9 mouse cellular contexts compared by ENCODE assay signal in the genomic region with DNA sequence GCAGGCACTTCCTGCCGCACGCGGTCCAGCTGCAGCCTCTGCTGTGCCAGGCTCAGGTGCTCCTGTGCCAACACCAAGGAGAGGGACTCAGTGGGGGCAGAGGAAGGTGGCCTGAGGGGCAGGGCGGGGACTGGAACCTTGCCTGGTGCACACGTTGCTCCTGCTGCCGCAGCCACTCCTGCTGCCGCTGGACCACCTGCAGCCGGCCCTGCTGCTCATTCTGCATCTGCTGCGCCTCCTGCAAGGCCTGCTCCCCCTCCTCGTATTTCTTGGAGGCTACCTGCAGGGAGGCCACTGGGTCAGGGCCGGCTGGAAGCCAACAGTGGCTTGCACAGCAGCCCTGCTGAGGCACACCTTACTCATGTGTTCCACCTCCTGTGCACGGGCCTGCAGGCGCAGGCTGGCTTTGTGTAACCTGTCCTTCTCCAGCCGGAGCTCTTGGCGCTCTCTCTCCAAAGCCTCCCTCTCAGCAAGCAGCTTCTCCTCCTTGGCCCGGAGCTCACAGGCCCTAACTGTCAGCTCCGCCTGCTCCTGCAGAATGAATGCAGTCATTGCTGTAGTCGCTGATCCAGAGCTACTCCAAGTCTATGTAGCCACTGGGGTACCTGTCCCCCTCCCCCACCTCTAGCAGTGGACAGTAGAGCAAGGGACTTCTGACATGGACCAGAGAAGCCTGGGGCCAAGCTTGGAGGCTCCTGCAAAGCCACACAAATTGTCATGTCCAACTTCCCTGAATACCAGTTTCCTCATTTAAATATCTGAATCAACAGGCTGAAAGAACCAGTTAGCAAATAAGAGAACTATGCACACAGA. TPM values are rescaled to one million over a fixed set of nuclear protein-coding genes. Genes with fewer than 3 reads are reported as not detected.
A peak's percentile ranks its signal among the peaks of the same experiment; 100 is the strongest.
DNase-seq lines count a peak whose midpoint lies in the region; ATAC-seq and TF ChIP-seq lines count a peak whose summit lies in the region.
"Had no signal": no experiment of that assay in that cellular context is flagged by ENCODE, and none has a peak within 500 bp of the region (broad histone marks: within the 10 kb centered on the region; RNA-seq: fewer than 3 reads in every experiment).

No protein-coding gene starts in this region.

- no peaks in the 10 kb centered on the region for H3K27me3 ChIP-seq in hindbrain, embryonic 15.5 days
- no peaks in the 10 kb centered on the region for H3K27me3 ChIP-seq in hindbrain, embryonic 11.5 days (ENCODE audit: control insufficient read depth, insufficient read depth, low read length)
- no peaks in the 10 kb centered on the region for H3K27me3 ChIP-seq in ES-Bruce4 (ENCODE audit: control insufficient read depth, insufficient read depth, low read length, poor library complexity, severe bottlenecking)
- no peaks in the 10 kb centered on the region for H3K27me3 ChIP-seq in liver, embryonic 11.5 days (replicated peaks; ENCODE audit: control insufficient read depth, insufficient read depth, low read length)

- peak overlapping the region; percentile 61 for H3K27ac ChIP-seq in hindbrain, embryonic 15.5 days (replicated peaks)
- no peak overlapping the region for H3K27ac ChIP-seq in hindbrain, embryonic 11.5 days (ENCODE audit: low read depth, low read length)
- H3K27ac ChIP-seq in ES-Bruce4 (ENCODE audit: insufficient read depth, low read length) = no peak overlapping the region
- H3K27ac ChIP-seq in liver, embryonic 11.5 days (ENCODE audit: low read depth, low read length) = peak overlapping the region; percentile 4; the same call in 1 of the 2 replicates

- TF ChIP-seq CTCF in ES-Bruce4 (IDR thresholded peaks at IDR 0.05; ENCODE audit: low read depth, low read length) = no peak

- peaks cover 82% of the 10 kb centered on the region for H3K36me3 ChIP-seq in hindbrain, embryonic 15.5 days
- peaks cover 9% of the 10 kb centered on the region; the same call in 1 of the 2 replicates for H3K36me3 ChIP-seq in hindbrain, embryonic 11.5 days (ENCODE audit: control insufficient read depth, insufficient read depth, low read length)
- no peaks in the 10 kb centered on the region for H3K36me3 ChIP-seq in ES-Bruce4 (ENCODE audit: control insufficient read depth, insufficient read depth, low read length, poor library complexity, severe bottlenecking)
- peaks cover 40% of the 10 kb centered on the region for H3K36me3 ChIP-seq in liver, embryonic 11.5 days (ENCODE audit: control insufficient read depth, insufficient read depth, low read length)

- no peak overlapping the region for H3K4me3 ChIP-seq in hindbrain, embryonic 15.5 days
- no peak overlapping the region for H3K4me3 ChIP-seq in hindbrain, embryonic 11.5 days (ENCODE audit: low read depth, low read length)
- H3K4me3 ChIP-seq in ES-Bruce4 (ENCODE audit: low read depth, low read length) = peak overlapping the region; percentile 17
- no peak overlapping the region for H3K4me3 ChIP-seq in liver, embryonic 11.5 days (ENCODE audit: low read depth, low read length)

- no peak for TF ChIP-seq POLR2A in ES-Bruce4 (IDR thresholded peaks at IDR 0.05; ENCODE audit: insufficient read depth, low read length)

- 53% methylated on average over 18 of the region's 18 CpGs for WGBS in hindbrain, embryonic 15.5 days
- WGBS in hindbrain, embryonic 11.5 days = 53% methylated on average over 18 of the region's 18 CpGs
- 79% methylated on average over 18 of the region's 18 CpGs for WGBS in liver, embryonic 11.5 days

- TF ChIP-seq EP300 in ES-Bruce4 (IDR thresholded peaks at IDR 0.05; ENCODE audit: insufficient read depth, low read depth, low read length) = no peak

- no peaks in the 10 kb centered on the region for H3K9me3 ChIP-seq in hindbrain, embryonic 15.5 days
- H3K9me3 ChIP-seq in hindbrain, embryonic 11.5 days (ENCODE audit: control insufficient read depth, low read length) = no peaks in the 10 kb centered on the region
- H3K9me3 ChIP-seq in ES-Bruce4 (replicated peaks; ENCODE audit: control insufficient read depth, insufficient read depth, low read length, poor library complexity, severe bottlenecking) = no peaks in the 10 kb centered on the region
- no peaks in the 10 kb centered on the region for H3K9me3 ChIP-seq in liver, embryonic 11.5 days (ENCODE audit: control insufficient read depth, low read length)

- H3K9ac ChIP-seq in hindbrain, embryonic 15.5 days = no peak overlapping the region
- H3K9ac ChIP-seq in hindbrain, embryonic 11.5 days (ENCODE audit: low read depth, low read length) = no peak overlapping the region
- H3K9ac ChIP-seq in ES-Bruce4 (ENCODE audit: low read depth, poor library complexity, severe bottlenecking) = no peak overlapping the region
- no peak overlapping the region for H3K9ac ChIP-seq in liver, embryonic 11.5 days (ENCODE audit: low read depth, low read length)
- H3K9ac ChIP-seq: lung, embryonic 14.5 days had no signal

- DNase-seq in hindbrain, embryonic 11.5 days (ENCODE audit: low spot score) = no peak
- DNase-seq in cerebellum, adult 9-11 months = peak; percentile 84
- DNase-seq in liver, embryonic 11.5 days (ENCODE audit: low spot score) = no peak
- DNase-seq in thymus, postnatal 36 days = no peak
- DNase-seq in ovary, postnatal 10 days (ENCODE audit: low spot score) = no peak

- 0 out of 2 replicates have a peak, but pooled peaks cover 3% of the 10 kb centered on the region for H3K4me1 ChIP-seq in hindbrain, embryonic 15.5 days (replicated peaks)
- no peaks in the 10 kb centered on the region for H3K4me1 ChIP-seq in hindbrain, embryonic 11.5 days (replicated peaks; ENCODE audit: control insufficient read depth, insufficient read depth, low read length)
- H3K4me1 ChIP-seq in ES-Bruce4 (ENCODE audit: control insufficient read depth, insufficient read depth, low read length) = peaks cover 5% of the 10 kb centered on the region
- peaks cover 20% of the 10 kb centered on the region for H3K4me1 ChIP-seq in liver, embryonic 11.5 days (replicated peaks; ENCODE audit: control insufficient read depth, insufficient read depth, low read length)

- 0 out of 2 replicates have a peak, but pooled peaks have one; percentile 12 for ATAC-seq in hindbrain, embryonic 15.5 days (ENCODE audit: low FRiP score, low read depth)
- no peak for ATAC-seq in hindbrain, embryonic 11.5 days (ENCODE audit: low FRiP score)
- no peak for ATAC-seq in liver, embryonic 11.5 days (replicated peaks; ENCODE audit: low FRiP score)
- no peak; the same call in 1 of the 2 replicates for ATAC-seq in monocyte, adult 5-6 weeks (replicated peaks; ENCODE audit: insufficient number of reproducible peaks, low FRiP score, low TSS enrichment, poor library complexity, severe bottlenecking)

- H3K4me2 ChIP-seq in hindbrain, embryonic 15.5 days = no peak overlapping the region
- no peak overlapping the region for H3K4me2 ChIP-seq in hindbrain, embryonic 11.5 days (replicated peaks; ENCODE audit: low read depth, low read length)
- H3K4me2 ChIP-seq in liver, embryonic 11.5 days = no peak overlapping the region
- H3K4me2 ChIP-seq: lung, embryonic 14.5 days had no signal

RNA-seq across cellular contexts. Expression of a gene that starts 7.0 kb away (rescaled TPM):
- 86.2 and 89.0 TPM in 2 replicates for polyA plus RNA-seq in hindbrain, embryonic 15.5 days (2015; fragmentation: Nextera tagmentation; extraction: Ambion mirVana)
- polyA plus RNA-seq in hindbrain, embryonic 11.5 days (2014; fragmentation: Nextera tagmentation; extraction: Ambion mirVana) = 93.2 and 100 TPM in 2 replicates
- 69.3 and 71.6 TPM in 2 replicates for polyA plus RNA-seq in ES-Bruce4 (2011; ENCODE audit: insufficient read depth, insufficient read length, low read depth, missing spikeins)
- polyA plus RNA-seq in liver, embryonic 11.5 days (2014; fragmentation: Nextera tagmentation; extraction: Ambion mirVana) = 121 and 126 TPM in 2 replicates
- 10.7 to 28.4 TPM (median 15.3 TPM) in 3 replicates for total RNA-seq in monocyte, adult 5-6 weeks (2017)

RNA-seq across cellular contexts. Expression of a gene that starts 14.8 kb away (rescaled TPM):
- 3.0 and 4.0 TPM in 2 replicates for polyA plus RNA-seq in hindbrain, embryonic 15.5 days (2015; fragmentation: Nextera tagmentation; extraction: Ambion mirVana)
- polyA plus RNA-seq in hindbrain, embryonic 11.5 days (2014; fragmentation: Nextera tagmentation; extraction: Ambion mirVana) = 1.4 and 2.5 TPM in 2 replicates
- polyA plus RNA-seq in ES-Bruce4 (2011; ENCODE audit: insufficient read depth, insufficient read length, low read depth, missing spikeins) = 0.78 and 1.2 TPM in 2 replicates
- 3.1 and 3.5 TPM in 2 replicates for polyA plus RNA-seq in liver, embryonic 11.5 days (2014; fragmentation: Nextera tagmentation; extraction: Ambion mirVana)
- total RNA-seq in monocyte, adult 5-6 weeks (2017) = 13.9 to 23.1 TPM (median 20.1 TPM) in 3 replicates

RNA-seq across cellular contexts. Expression of a gene that starts 18.7 kb away (rescaled TPM):
- 10.9 and 11.6 TPM in 2 replicates for polyA plus RNA-seq in hindbrain, embryonic 15.5 days (2015; fragmentation: Nextera tagmentation; extraction: Ambion mirVana)
- 3.0 TPM in 2 replicates for polyA plus RNA-seq in hindbrain, embryonic 11.5 days (2014; fragmentation: Nextera tagmentation; extraction: Ambion mirVana)
- polyA plus RNA-seq in ES-Bruce4 (2011; ENCODE audit: insufficient read depth, insufficient read length, low read depth, missing spikeins) = 3.9 and 7.1 TPM in 2 replicates
- 6.3 and 6.6 TPM in 2 replicates for polyA plus RNA-seq in liver, embryonic 11.5 days (2014; fragmentation: Nextera tagmentation; extraction: Ambion mirVana)
- total RNA-seq in monocyte, adult 5-6 weeks (2017) = not detected in 3 replicates

RNA-seq across cellular contexts. Expression of a gene that starts 22.3 kb away (rescaled TPM):
- polyA plus RNA-seq in hindbrain, embryonic 15.5 days (2015; fragmentation: Nextera tagmentation; extraction: Ambion mirVana) = 55.7 and 59.0 TPM in 2 replicates
- 28.4 and 32.1 TPM in 2 replicates for polyA plus RNA-seq in hindbrain, embryonic 11.5 days (2014; fragmentation: Nextera tagmentation; extraction: Ambion mirVana)
- 26.2 and 29.5 TPM in 2 replicates for polyA plus RNA-seq in ES-Bruce4 (2011; ENCODE audit: insufficient read depth, insufficient read length, low read depth, missing spikeins)
- polyA plus RNA-seq in liver, embryonic 11.5 days (2014; fragmentation: Nextera tagmentation; extraction: Ambion mirVana) = 20.1 and 23.3 TPM in 2 replicates
- total RNA-seq in monocyte, adult 5-6 weeks (2017) = 12.9 to 31.1 TPM (median 16.4 TPM) in 3 replicates

RNA-seq across cellular contexts. Expression of a gene that starts 53.0 kb away (rescaled TPM):
- polyA plus RNA-seq in hindbrain, embryonic 15.5 days (2015; fragmentation: Nextera tagmentation; extraction: Ambion mirVana) = 90.6 and 104 TPM in 2 replicates
- 59.4 and 60.7 TPM in 2 replicates for polyA plus RNA-seq in hindbrain, embryonic 11.5 days (2014; fragmentation: Nextera tagmentation; extraction: Ambion mirVana)
- 14.5 and 16.5 TPM in 2 replicates for polyA plus RNA-seq in ES-Bruce4 (2011; ENCODE audit: insufficient read depth, insufficient read length, low read depth, missing spikeins)
- polyA plus RNA-seq in liver, embryonic 11.5 days (2014; fragmentation: Nextera tagmentation; extraction: Ambion mirVana) = 62.3 and 63.8 TPM in 2 replicates
- 27.4 to 31.3 TPM (median 30.8 TPM) in 3 replicates for total RNA-seq in monocyte, adult 5-6 weeks (2017)

Comparison
In these comparisons a context has a peak if more than half of its experiments do, and no peak if none do; other contexts are left out.
1. H3K27ac ChIP-seq: peak in hindbrain, embryonic 15.5 days (single experiment) and liver, embryonic 11.5 days (single experiment); none in hindbrain, embryonic 11.5 days (single experiment) and ES-Bruce4 (single experiment).